Mouse (Mus musculus): ENCODE results near the gene Dynlrb2. TPM values are rescaled to one million over a fixed set of nuclear protein-coding genes. Genes with fewer than 3 reads are reported as not detected.

Dynlrb2 gene
- total RNA-seq, 2 experiments from 2014 or later, result 1.3 to 3.6 TPM

GRCm38 (mm10) chr8:116543366-116543765 lies 38.6 kb downstream of the Dynlrb2 start:
- intact Hi-C loops (cut with DNase I), result no loop called here
- no peak for TF ChIP-seq CTCF (IDR thresholded peaks at IDR 0.05)
- Histone ChIP-seq H3K4me3 (no peak overlapping the region), H3K27ac (no peak overlapping the region)
- DNase-seq (ENCODE audit: extremely low spot score in 1 of 2, low spot score in 2 of 2), result no peak

- DNase-seq (ENCODE audit: extremely low spot score in 1 of 2, low spot score in 2 of 2), result peak; percentile 49 to 62
- no peak overlapping the region for H3K27ac ChIP-seq
- H3K4me3 ChIP-seq, result no peak overlapping the region
- intact Hi-C loops (cut with DNase I), result loop anchor here (1.0 kb wide), 2 partner anchors 68 to 182 kb away; no protein-coding TSS in a partner anchor
- no peak for TF ChIP-seq CTCF (IDR thresholded peaks at IDR 0.05)
These were observed 47.5 kb downstream of the Dynlrb2 start for GRCm38 (mm10) chr8:116552255-116552654.

GRCm38 (mm10) chr8:116552778-116553177 lies 48.0 kb downstream of the Dynlrb2 start:
- H3K4me3 ChIP-seq, result no peak overlapping the region

More at GRCm38 (mm10) chr8:116552778-116553177, 48.0 kb downstream of the Dynlrb2 start:
- no peak for DNase-seq (ENCODE audit: extremely low spot score in 1 of 2, low spot score in 2 of 2)
- intact Hi-C loops (cut with DNase I), result loop anchor here (1.0 kb wide), 2 partner anchors 68 to 182 kb away; no protein-coding TSS in a partner anchor
- TF ChIP-seq CTCF (IDR thresholded peaks at IDR 0.05), result no peak
- no peak overlapping the region for H3K27ac ChIP-seq

Other genes with a start within 250 kb of the Dynlrb2 start
- gene Cdyl2, start 228.0 kb downstream of the Dynlrb2 start, total RNA-seq (2021), result 10 to 100 TPM; 22.4 to 24.1 TPM